Mouse (Mus musculus) intestine, embryonic 15.5 days (tissue): Measurements from ENCODE around the gene Slain2. TPM values are rescaled to one million over a fixed set of nuclear protein-coding genes. Genes with fewer than 3 reads are reported as not detected.

Experiments
- ATAC-seq: fragments of 200-750 bp; cut with Nextera tagmentation; 2 replicates; pipeline ENCODE4 v1.8.0; 2017; ENCODE audit warnings: moderate TSS enrichment, moderate library complexity
- H3K27ac ChIP-seq: fragments of 300-500 bp; sonication (generic); 2 replicates; pipeline ENCODE4 v1.5.1; 2015; ENCODE audit warnings: mild to moderate bottlenecking, inconsistent platforms
- H3K27me3 ChIP-seq: fragments of 300-500 bp; sonication (generic); replicated peaks from 2 replicates; pipeline ENCODE4 v1.6.1; 2015; ENCODE audit warnings: inconsistent platforms
- H3K36me3 ChIP-seq: fragments of 300-500 bp; sonication (generic); 2 replicates; pipeline ENCODE4 v1.6.1; 2015; ENCODE audit warnings: inconsistent platforms
- H3K4me1 ChIP-seq: fragments of 300-500 bp; sonication (generic); replicated peaks from 2 replicates; pipeline ENCODE4 v1.6.1; 2015; ENCODE audit warnings: inconsistent platforms
- H3K4me2 ChIP-seq: fragments of 300-500 bp; sonication (generic); replicated peaks from 2 replicates; pipeline ENCODE4 v1.6.1; 2015; ENCODE audit warnings: mild to moderate bottlenecking, inconsistent platforms
- H3K4me3 ChIP-seq: fragments of 300-500 bp; sonication (generic); replicated peaks from 2 replicates; pipeline ENCODE4 v1.5.1; 2015; ENCODE audit warnings: inconsistent platforms
- H3K9ac ChIP-seq: fragments of 300-500 bp; sonication (generic); 2 replicates; pipeline ENCODE4 v1.6.1; 2015; ENCODE audit warnings: inconsistent platforms
- H3K9me3 ChIP-seq: fragments of 300-500 bp; sonication (generic); 2 replicates; pipeline ENCODE4 v1.6.1; 2016; ENCODE audit warnings: inconsistent platforms
- WGBS: fragments of 180-500 bp; shearing (Covaris S2); methylation state at CpG from one replicate; pipeline ENCODE4 v1.1.7; 2015; 5-methylcytosine and 5-hydroxymethylcytosine counted together
- polyA plus RNA-seq: library from polyadenylated mRNA; unstranded; fragments of >200 nt; fragmentation: Nextera tagmentation; extraction: Ambion mirVana; gene quantifications from 2 replicates; pipeline ENCODE4 v1.2.1, GENCODE M21; 2015

Slain2 gene
- polyA plus RNA-seq, 1 experiment from 2014 or later, result 12.9 TPM

DNA sequence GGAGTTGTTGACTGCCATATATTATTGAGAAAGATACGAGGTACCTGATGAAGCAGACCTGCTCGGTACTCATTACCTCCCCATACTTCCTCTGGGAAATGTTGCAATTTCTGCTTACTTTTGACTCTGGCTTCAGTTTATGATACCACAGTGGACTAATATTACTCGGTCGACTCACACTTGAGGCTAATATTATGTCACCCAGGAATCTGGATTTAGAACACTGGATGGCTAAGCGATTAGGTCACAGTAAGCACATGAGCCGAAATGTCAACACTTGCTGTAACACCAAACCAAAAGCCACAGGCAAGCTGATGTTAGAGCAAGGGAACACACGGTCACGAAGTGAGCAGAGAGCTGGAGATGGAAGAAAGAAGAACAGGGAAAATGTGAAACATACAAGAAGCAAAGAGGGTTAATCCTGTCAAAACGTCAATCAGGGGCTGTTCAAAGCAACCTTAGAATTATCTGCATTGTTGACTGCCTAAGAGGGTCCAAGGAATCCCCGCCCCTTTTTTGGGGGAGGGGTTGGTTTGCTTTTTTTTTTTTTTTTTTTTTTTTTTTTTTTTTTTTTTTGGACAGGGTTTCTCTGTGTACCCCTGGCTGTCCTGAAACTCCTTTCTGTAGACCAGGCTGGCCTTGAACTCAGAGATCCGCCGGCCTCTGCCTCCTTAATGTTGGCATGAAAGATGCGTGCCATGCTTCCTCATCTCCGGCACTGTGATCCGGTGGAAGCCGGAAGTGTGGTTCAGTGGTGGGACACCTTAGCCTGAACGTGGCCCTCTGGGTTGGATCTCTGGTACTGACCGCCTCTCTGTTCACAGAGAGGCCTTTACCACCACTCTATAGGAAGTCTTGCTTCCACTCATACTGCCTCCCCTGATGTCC is 9.0 kb upstream of the Slain2 start:
- Histone ChIP-seq H3K27me3 (no peaks in the 10 kb centered on the region), H3K4me2 (no peak overlapping the region), H3K4me3 (no peak overlapping the region), H3K9ac (no peak overlapping the region), H3K9me3 (no peaks in the 10 kb centered on the region), H3K27ac (no peak overlapping the region), H3K36me3 (no peaks in the 10 kb centered on the region), H3K4me1 (no peaks in the 10 kb centered on the region)
- peak; percentile 23; the same call in 1 of the 2 replicates for ATAC-seq
- WGBS, result 67% methylated on average over 18 of the region's 18 CpGs

GRCm38 (mm10) chr5:72907402-72907801 is 6.7 kb upstream of the Slain2 start:
- Histone ChIP-seq H3K27ac (no peak overlapping the region), H3K27me3 (no peaks in the 10 kb centered on the region), H3K4me1 (no peaks in the 10 kb centered on the region), H3K36me3 (no peaks in the 10 kb centered on the region), H3K4me2 (no peak overlapping the region), H3K9ac (no peak overlapping the region), H3K4me3 (no peak overlapping the region), H3K9me3 (no peaks in the 10 kb centered on the region)
- no peak for ATAC-seq
- 84% methylated on average over 6 of the region's 6 CpGs for WGBS

GRCm38 (mm10) chr5:72908324-72908936 is 5.7 kb upstream of the Slain2 start:
- Histone ChIP-seq H3K9me3 (no peaks in the 10 kb centered on the region), H3K4me2 (no peak overlapping the region), H3K27me3 (no peaks in the 10 kb centered on the region), H3K4me3 (no peak overlapping the region), H3K9ac (no peak overlapping the region), H3K36me3 (no peaks in the 10 kb centered on the region), H3K4me1 (peaks cover 3% of the 10 kb centered on the region; the same call in 1 of the 2 replicates), H3K27ac (no peak overlapping the region)
- WGBS, result 82% methylated on average over 8 of the region's 8 CpGs
- no peak for ATAC-seq

DNA sequence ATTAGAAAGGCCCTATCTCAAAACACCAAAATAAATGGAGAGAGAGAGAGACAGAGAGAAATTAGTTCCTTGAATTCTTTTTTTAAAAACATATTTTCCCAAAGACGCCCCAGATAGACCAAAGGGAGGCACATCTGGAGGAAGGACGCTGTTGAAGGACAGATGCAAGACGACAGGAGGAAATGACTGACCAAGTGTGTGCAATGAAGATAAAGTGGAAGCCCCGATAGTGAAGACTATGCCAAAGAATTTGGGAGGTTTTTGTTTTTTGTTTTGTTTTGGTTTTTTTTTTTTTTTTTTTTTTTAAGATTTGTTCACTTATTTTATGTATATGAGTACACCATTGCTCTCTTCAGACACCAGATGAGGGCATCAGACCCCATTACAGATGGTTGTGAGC is 4.7 kb upstream of the Slain2 start:
- Histone ChIP-seq H3K27me3 (no peaks in the 10 kb centered on the region), H3K9ac (no peak overlapping the region), H3K27ac (no peak overlapping the region), H3K4me3 (no peak overlapping the region), H3K9me3 (no peaks in the 10 kb centered on the region), H3K4me1 (peaks cover 3% of the 10 kb centered on the region; the same call in 1 of the 2 replicates), H3K36me3 (no peaks in the 10 kb centered on the region), H3K4me2 (no peak overlapping the region)
- no peak for ATAC-seq
- WGBS, result 71% methylated on average over 4 of the region's 4 CpGs

GRCm38 (mm10) chr5:72910373-72910772 is 3.7 kb upstream of the Slain2 start:
- Histone ChIP-seq H3K9me3 (no peaks in the 10 kb centered on the region), H3K27me3 (no peaks in the 10 kb centered on the region), H3K9ac (no peak overlapping the region), H3K4me3 (no peak overlapping the region), H3K36me3 (no peaks in the 10 kb centered on the region), H3K27ac (no peak overlapping the region), H3K4me2 (no peak overlapping the region), H3K4me1 (peaks cover 3% of the 10 kb centered on the region; the same call in 1 of the 2 replicates)
- WGBS, result 94% methylated on average over 1 of the region's 1 CpGs
- no peak for ATAC-seq

- ATAC-seq, result no peak
- H3K27me3 ChIP-seq, result no peaks in the 10 kb centered on the region
- WGBS, result 88% methylated on average over 3 of the region's 3 CpGs
- no peak overlapping the region for H3K4me3 ChIP-seq
- no peaks in the 10 kb centered on the region for H3K36me3 ChIP-seq
- no peak overlapping the region for H3K9ac ChIP-seq
- H3K4me2 ChIP-seq, result no peak overlapping the region
- H3K4me1 ChIP-seq, result peaks cover 8% of the 10 kb centered on the region
- no peaks in the 10 kb centered on the region for H3K9me3 ChIP-seq
- no peak overlapping the region for H3K27ac ChIP-seq
Measured at GRCm38 (mm10) chr5:72911284-72911683, 2.8 kb upstream of the Slain2 start.

- no peaks in the 10 kb centered on the region for H3K27me3 ChIP-seq
- H3K4me3 ChIP-seq, result peak overlapping the region; percentile 93
- H3K9me3 ChIP-seq, result no peaks in the 10 kb centered on the region
- WGBS, result under 1% methylated on average over 66 of the region's 66 CpGs
- peak overlapping the region; percentile 96 for H3K27ac ChIP-seq
- ATAC-seq, result peak; percentile 56
- peak overlapping the region; percentile 81 for H3K4me2 ChIP-seq
- no peaks in the 10 kb centered on the region for H3K36me3 ChIP-seq
- H3K9ac ChIP-seq, result peak overlapping the region; percentile 93
- H3K4me1 ChIP-seq, result peaks cover 19% of the 10 kb centered on the region
Measured at GRCm38 (mm10) chr5:72914633-72915561, 793 bp downstream of the Slain2 start.

DNA sequence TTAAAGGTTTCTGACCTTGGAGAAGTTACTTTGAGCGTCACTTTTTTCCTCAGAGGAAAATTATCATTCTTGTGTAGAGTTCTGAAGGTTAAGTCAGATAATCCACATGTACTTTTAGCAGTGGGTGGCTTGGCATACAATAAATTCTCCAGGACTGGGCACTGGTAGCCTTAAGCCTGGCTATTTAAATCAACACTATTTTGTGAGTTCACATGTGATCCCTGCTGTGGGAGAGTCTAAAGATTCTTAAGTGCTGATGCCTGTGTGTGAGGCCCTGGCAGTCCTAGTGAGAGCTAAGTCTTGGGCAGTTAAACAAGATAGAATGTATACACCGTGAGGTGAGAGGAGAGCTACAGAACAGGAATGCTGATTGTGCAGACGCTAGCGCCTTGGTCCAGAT is 1.9 kb downstream of the Slain2 start:
- H3K27me3 ChIP-seq, result no peaks in the 10 kb centered on the region
- WGBS, result 25% methylated on average over 4 of the region's 4 CpGs
- peak overlapping the region; percentile 81 for H3K4me2 ChIP-seq
- H3K9ac ChIP-seq, result peak overlapping the region; percentile 93; the same call in 1 of the 2 replicates
- no peak for ATAC-seq
- peaks cover 20% of the 10 kb centered on the region for H3K4me1 ChIP-seq
- H3K9me3 ChIP-seq, result no peaks in the 10 kb centered on the region
- no peaks in the 10 kb centered on the region for H3K36me3 ChIP-seq
- peak overlapping the region; percentile 93 for H3K4me3 ChIP-seq
- H3K27ac ChIP-seq, result no peak overlapping the region

DNA sequence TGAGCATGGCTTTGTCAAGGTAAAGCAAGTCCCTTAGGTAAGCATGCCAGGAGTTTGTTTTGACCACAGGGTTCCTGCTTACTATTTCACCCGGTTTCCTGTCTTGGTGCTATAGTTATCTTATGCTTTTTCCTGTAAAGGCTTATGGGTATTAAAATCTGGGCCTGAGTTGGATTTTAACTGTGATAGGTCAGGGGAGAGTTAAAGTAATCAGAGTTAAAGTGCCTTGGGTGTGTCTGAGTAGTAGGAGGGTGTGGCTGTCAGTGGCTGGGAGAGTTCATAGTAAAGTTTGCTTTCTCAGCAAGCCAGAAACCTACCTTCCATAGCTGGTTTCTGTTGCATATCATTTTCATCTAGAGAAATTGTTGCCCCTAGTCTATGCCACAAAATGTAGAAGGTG is 2.7 kb downstream of the Slain2 start:
- Histone ChIP-seq H3K4me1 (peaks cover 20% of the 10 kb centered on the region), H3K9me3 (no peaks in the 10 kb centered on the region), H3K9ac (no peak overlapping the region), H3K27ac (no peak overlapping the region), H3K27me3 (no peaks in the 10 kb centered on the region), H3K4me2 (peak overlapping the region; percentile 81), H3K36me3 (no peaks in the 10 kb centered on the region), H3K4me3 (no peak overlapping the region)
- ATAC-seq, result no peak
- 26% methylated on average over 1 of the region's 1 CpGs for WGBS

DNA sequence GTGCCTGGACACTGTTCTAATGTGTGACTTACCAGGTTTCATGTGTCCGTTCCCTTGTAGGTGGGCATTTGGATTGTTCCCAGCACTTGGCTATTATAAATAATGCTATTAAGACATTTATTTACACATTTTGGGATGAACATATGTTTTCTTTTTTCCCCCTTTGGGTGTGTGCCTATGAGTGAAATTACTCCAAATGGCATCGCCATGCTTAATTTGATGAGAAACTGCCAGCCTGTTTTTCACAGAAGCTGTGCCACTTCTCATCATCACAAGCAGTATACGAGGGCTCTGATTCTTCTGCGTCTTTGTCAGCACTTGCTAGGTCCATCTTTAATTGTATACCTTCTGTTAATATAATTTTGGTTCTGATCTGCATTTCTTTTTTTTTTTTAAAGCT is 6.3 kb downstream of the Slain2 start:
- no peaks in the 10 kb centered on the region for H3K27me3 ChIP-seq
- WGBS, result 90% methylated on average over 4 of the region's 4 CpGs

GRCm38 (mm10) chr5:72921171-72921570 is 7.1 kb downstream of the Slain2 start:
- Histone ChIP-seq H3K4me1 (peaks cover 13% of the 10 kb centered on the region), H3K27ac (no peak overlapping the region), H3K36me3 (no peaks in the 10 kb centered on the region), H3K27me3 (no peaks in the 10 kb centered on the region), H3K4me2 (no peak overlapping the region), H3K4me3 (no peak overlapping the region), H3K9ac (no peak overlapping the region), H3K9me3 (no peaks in the 10 kb centered on the region)
- WGBS, result 89% methylated on average over 8 of the region's 8 CpGs
- ATAC-seq, result no peak

More for the DNA sequence above, 6.3 kb downstream of the Slain2 start:
- no peak for ATAC-seq
- H3K9me3 ChIP-seq, result no peaks in the 10 kb centered on the region
- H3K4me2 ChIP-seq, result no peak overlapping the region
- H3K4me1 ChIP-seq, result peaks cover 16% of the 10 kb centered on the region
- H3K27ac ChIP-seq, result no peak overlapping the region
- no peak overlapping the region for H3K4me3 ChIP-seq
- H3K9ac ChIP-seq, result no peak overlapping the region
- H3K36me3 ChIP-seq, result no peaks in the 10 kb centered on the region

DNA sequence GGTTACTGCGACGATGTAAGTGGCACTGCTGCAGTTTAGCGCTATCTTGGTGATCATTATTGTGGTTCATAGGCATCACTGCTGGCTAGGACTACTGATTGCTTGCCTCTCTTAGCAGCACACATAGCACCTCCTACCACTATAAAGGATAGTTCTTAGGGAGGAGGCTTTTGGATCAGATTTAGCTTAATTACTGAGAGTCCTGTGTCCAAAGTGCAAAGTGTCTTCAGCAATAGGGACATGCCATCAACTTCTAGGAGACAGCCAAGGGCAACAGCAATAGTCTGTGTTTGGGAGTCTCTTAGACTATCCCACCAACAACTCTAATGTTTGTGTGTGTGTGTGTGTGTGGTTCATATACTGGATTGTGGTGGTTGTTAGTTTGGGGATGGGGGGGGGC is 8.7 kb downstream of the Slain2 start:
- H3K27ac ChIP-seq, result no peak overlapping the region
- no peak overlapping the region for H3K4me3 ChIP-seq
- H3K27me3 ChIP-seq, result no peaks in the 10 kb centered on the region
- no peak for ATAC-seq
- no peak overlapping the region for H3K4me2 ChIP-seq
- no peaks in the 10 kb centered on the region for H3K9me3 ChIP-seq
- 0 out of 2 replicates have a peak, but pooled peaks cover 2% of the 10 kb centered on the region for H3K4me1 ChIP-seq
- H3K36me3 ChIP-seq, result no peaks in the 10 kb centered on the region
- 92% methylated on average over 3 of the region's 3 CpGs for WGBS
- H3K9ac ChIP-seq, result no peak overlapping the region
